ENCODE assay signal across 9 mouse cellular contexts in genomic region chr1:186550265-186550885, GRCm38 (mm10).
A peak's percentile ranks its signal among the peaks of the same experiment; 100 is the strongest.
DNase-seq lines count a peak whose midpoint lies in the region; ATAC-seq lines count a peak whose summit lies in the region.
"Had no signal": no experiment of that assay in that cellular context is flagged by ENCODE, and none has a peak within 500 bp of the region (broad histone marks: within the 10 kb centered on the region; RNA-seq: fewer than 3 reads in every experiment).

No protein-coding gene starts in this region.

- H3K9ac ChIP-seq in hindbrain, embryonic 16.5 days (ENCODE audit: low read depth, low read length), result no peak overlapping the region
- H3K9ac ChIP-seq in hindbrain, embryonic 11.5 days (ENCODE audit: low read depth, low read length), result no peak overlapping the region
- no peak overlapping the region for H3K9ac ChIP-seq in forebrain, embryonic 13.5 days
- no peak overlapping the region for H3K9ac ChIP-seq in midbrain, embryonic 16.5 days (ENCODE audit: low read depth, low read length)
- H3K9ac ChIP-seq: limb, embryonic 13.5 days had no signal

- peaks cover 3% of the 10 kb centered on the region; the same call in 1 of the 2 replicates for H3K4me1 ChIP-seq in hindbrain, embryonic 16.5 days (ENCODE audit: control insufficient read depth, insufficient read depth, low read depth, low read length)
- H3K4me1 ChIP-seq in hindbrain, embryonic 11.5 days (replicated peaks; ENCODE audit: control insufficient read depth, insufficient read depth, low read length), result peaks cover 2% of the 10 kb centered on the region; the same call in 1 of the 2 replicates
- H3K4me1 ChIP-seq in forebrain, embryonic 13.5 days, result no peaks in the 10 kb centered on the region
- H3K4me1 ChIP-seq in midbrain, embryonic 16.5 days (ENCODE audit: control insufficient read depth, insufficient read depth, low read length), result no peaks in the 10 kb centered on the region

- no peaks in the 10 kb centered on the region for H3K36me3 ChIP-seq in hindbrain, embryonic 16.5 days (ENCODE audit: control insufficient read depth, insufficient read depth, low read length)
- no peaks in the 10 kb centered on the region for H3K36me3 ChIP-seq in hindbrain, embryonic 11.5 days (ENCODE audit: control insufficient read depth, insufficient read depth, low read length)
- H3K36me3 ChIP-seq in forebrain, embryonic 13.5 days (ENCODE audit: poor library complexity, severe bottlenecking), result no peaks in the 10 kb centered on the region
- no peaks in the 10 kb centered on the region for H3K36me3 ChIP-seq in midbrain, embryonic 16.5 days (ENCODE audit: control insufficient read depth, insufficient read depth, low read length)
- H3K36me3 ChIP-seq: limb, embryonic 13.5 days had no signal

- H3K4me3 ChIP-seq in hindbrain, embryonic 16.5 days (ENCODE audit: low read length), result no peak overlapping the region
- H3K4me3 ChIP-seq in hindbrain, embryonic 11.5 days (ENCODE audit: low read depth, low read length), result no peak overlapping the region
- no peak overlapping the region for H3K4me3 ChIP-seq in forebrain, embryonic 13.5 days
- no peak overlapping the region for H3K4me3 ChIP-seq in midbrain, embryonic 16.5 days (ENCODE audit: low read depth, low read length)
- H3K4me3 ChIP-seq: limb, embryonic 13.5 days had no signal

- H3K27me3 ChIP-seq in hindbrain, embryonic 16.5 days (replicated peaks; ENCODE audit: control insufficient read depth, insufficient read depth, low read length), result no peaks in the 10 kb centered on the region
- no peaks in the 10 kb centered on the region for H3K27me3 ChIP-seq in hindbrain, embryonic 11.5 days (ENCODE audit: control insufficient read depth, insufficient read depth, low read length)
- H3K27me3 ChIP-seq in forebrain, embryonic 13.5 days, result no peaks in the 10 kb centered on the region
- no peaks in the 10 kb centered on the region for H3K27me3 ChIP-seq in midbrain, embryonic 16.5 days (ENCODE audit: control insufficient read depth, insufficient read depth, low read depth, low read length)
- H3K27me3 ChIP-seq: limb, embryonic 13.5 days had no signal

- peak; percentile 76 for ATAC-seq in hindbrain, embryonic 16.5 days
- ATAC-seq in hindbrain, embryonic 11.5 days (ENCODE audit: low FRiP score), result no peak
- no peak for ATAC-seq in forebrain, embryonic 13.5 days
- ATAC-seq in midbrain, embryonic 16.5 days, result no peak

- DNase-seq in hindbrain, embryonic 11.5 days (ENCODE audit: low spot score), result no peak
- DNase-seq in 3134 (ENCODE audit: extremely low read depth, insufficient read length, low spot score), result peak; percentile 25
- peak; percentile 44 for DNase-seq in adrenal gland, adult 2 months
- DNase-seq in heart, postnatal 14 days, result peak; percentile 32 to 57
- DNase-seq in testis, postnatal 10 days (ENCODE audit: low spot score), result peak; percentile 68

- H3K9me3 ChIP-seq in hindbrain, embryonic 16.5 days (ENCODE audit: control insufficient read depth, low read length), result no peaks in the 10 kb centered on the region
- H3K9me3 ChIP-seq in hindbrain, embryonic 11.5 days (ENCODE audit: control insufficient read depth, low read length), result no peaks in the 10 kb centered on the region
- no peaks in the 10 kb centered on the region for H3K9me3 ChIP-seq in forebrain, embryonic 13.5 days (replicated peaks)
- H3K9me3 ChIP-seq in midbrain, embryonic 16.5 days (replicated peaks; ENCODE audit: control insufficient read depth, low read length, poor library complexity, severe bottlenecking), result no peaks in the 10 kb centered on the region
- H3K9me3 ChIP-seq: limb, embryonic 13.5 days had no signal

- 78% methylated on average over 7 of the region's 7 CpGs for WGBS in hindbrain, embryonic 16.5 days
- 86% methylated on average over 7 of the region's 7 CpGs for WGBS in hindbrain, embryonic 11.5 days
- 80% methylated on average over 7 of the region's 7 CpGs for WGBS in forebrain, embryonic 13.5 days
- WGBS in midbrain, embryonic 16.5 days, result 79% methylated on average over 7 of the region's 7 CpGs

- H3K4me2 ChIP-seq in hindbrain, embryonic 16.5 days (ENCODE audit: low read length), result no peak overlapping the region
- H3K4me2 ChIP-seq in hindbrain, embryonic 11.5 days (replicated peaks; ENCODE audit: low read depth, low read length), result no peak overlapping the region
- H3K4me2 ChIP-seq in forebrain, embryonic 13.5 days, result no peak overlapping the region
- H3K4me2 ChIP-seq in midbrain, embryonic 16.5 days (ENCODE audit: low read length), result no peak overlapping the region
- H3K4me2 ChIP-seq: limb, embryonic 13.5 days had no signal

- H3K27ac ChIP-seq in hindbrain, embryonic 16.5 days (ENCODE audit: low read depth, low read length), result no peak overlapping the region
- no peak overlapping the region for H3K27ac ChIP-seq in hindbrain, embryonic 11.5 days (ENCODE audit: low read depth, low read length)
- no peak overlapping the region for H3K27ac ChIP-seq in forebrain, embryonic 13.5 days
- no peak overlapping the region for H3K27ac ChIP-seq in midbrain, embryonic 16.5 days (ENCODE audit: low read length)
- H3K27ac ChIP-seq: limb, embryonic 13.5 days had no signal

- intact Hi-C loops in heart, postnatal 14 days (cut with DNase I), result no loop called here
